Mouse (Mus musculus): Measurements from ENCODE around the gene Acd. TPM values are rescaled to one million over a fixed set of nuclear protein-coding genes. Genes with fewer than 3 reads are reported as not detected.

The Acd gene
- total RNA-seq, 2 experiments from 2014 or later = 6.5 to 6.8 TPM

DNA sequence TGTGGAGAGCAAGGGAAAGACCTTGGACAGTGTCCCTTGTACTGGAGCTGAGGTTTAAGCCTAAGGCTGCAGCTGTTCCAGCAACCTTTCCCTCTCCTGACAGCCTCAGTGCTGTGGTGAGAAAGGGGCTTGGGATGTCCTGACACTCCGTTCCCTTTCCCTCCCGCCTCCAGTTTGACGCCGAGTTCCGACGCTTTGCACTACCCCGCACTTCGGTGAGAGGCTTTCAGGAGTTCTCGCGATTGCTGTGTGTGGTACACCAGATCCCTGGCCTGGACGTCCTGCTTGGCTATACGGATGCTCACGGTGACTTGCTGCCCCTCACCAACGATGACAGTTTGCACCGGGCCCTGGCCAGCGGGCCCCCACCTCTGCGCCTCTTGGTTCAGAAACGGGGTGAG, 1.1 kb upstream of the Acd start:
- no peak for DNase-seq

DNA sequence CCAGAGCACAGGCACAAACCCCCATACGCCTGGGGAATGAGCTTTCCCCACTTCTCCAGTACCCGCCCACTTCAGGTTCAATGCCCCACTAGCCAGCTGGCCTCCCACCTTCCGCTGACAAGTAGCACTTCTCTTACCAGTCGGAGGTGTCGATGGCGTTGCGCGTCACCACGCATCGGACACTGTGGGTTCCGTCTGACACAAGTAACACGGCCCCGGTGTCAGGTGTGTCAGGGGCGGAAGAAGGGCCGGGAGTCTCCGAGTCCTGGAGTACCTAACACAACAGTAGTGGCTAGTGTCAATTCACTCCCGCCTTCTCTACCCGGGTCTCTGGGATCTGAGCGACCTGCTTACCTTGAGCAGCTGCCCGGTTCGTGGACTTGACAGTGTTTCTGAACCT, 336 bp downstream of the Acd start:
- no peak for DNase-seq

DNA sequence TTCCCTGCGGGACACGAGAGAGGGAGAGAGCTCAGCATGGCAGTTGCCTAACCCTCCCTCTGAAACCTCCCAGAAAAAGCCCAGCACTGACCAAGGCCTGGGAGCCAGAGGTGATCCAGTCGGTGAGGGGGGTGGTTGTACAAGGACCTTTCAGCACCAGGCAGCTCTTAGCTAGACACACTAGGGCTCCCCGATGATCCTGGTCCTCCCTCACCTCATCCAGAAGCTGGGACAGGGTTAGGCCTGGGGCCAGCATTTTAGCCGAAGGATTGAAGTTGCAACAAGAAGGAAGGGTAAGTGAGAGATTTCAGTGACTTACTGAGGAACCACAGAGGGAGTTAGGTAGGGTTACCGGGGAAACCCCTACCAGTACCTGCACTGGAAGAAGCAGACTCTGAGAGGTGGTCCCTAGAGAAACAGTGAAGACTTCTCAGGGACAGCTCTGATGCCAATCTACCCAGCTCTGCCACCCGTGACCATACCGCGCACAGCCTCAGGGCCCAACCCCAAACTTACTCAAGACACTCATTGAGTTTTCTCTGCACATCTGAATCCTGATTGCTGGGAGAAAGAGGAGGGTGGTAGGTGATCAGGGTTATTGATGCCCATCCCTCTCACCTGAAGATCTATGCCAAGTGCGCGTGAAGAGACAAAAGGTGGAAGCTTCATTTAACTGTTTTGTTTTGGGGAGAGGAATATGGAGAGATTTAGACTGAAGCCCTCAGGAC, 1.2 kb downstream of the Acd start:
- DNase-seq = no peak

DNA sequence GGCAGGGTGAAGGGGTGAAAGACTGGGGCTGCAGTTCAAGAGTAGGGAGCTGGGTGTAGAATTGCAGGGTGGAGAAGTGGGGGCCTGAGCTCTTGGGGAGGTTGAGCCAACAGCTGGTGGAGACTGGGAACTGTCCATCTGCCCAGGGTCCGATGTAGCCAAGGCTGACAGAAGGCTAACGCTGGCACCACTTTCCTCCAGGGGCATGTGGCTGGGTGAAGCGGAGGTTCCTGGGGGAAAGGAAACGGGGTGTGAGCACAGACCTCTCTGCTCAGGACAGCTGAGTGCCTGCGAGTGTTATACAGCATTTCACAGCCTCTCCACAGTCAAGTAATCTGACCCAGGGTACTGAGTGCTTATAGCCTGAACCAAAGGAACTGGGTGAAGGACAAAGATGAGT, 2.2 kb downstream of the Acd start:
- DNase-seq = no peak

DNA sequence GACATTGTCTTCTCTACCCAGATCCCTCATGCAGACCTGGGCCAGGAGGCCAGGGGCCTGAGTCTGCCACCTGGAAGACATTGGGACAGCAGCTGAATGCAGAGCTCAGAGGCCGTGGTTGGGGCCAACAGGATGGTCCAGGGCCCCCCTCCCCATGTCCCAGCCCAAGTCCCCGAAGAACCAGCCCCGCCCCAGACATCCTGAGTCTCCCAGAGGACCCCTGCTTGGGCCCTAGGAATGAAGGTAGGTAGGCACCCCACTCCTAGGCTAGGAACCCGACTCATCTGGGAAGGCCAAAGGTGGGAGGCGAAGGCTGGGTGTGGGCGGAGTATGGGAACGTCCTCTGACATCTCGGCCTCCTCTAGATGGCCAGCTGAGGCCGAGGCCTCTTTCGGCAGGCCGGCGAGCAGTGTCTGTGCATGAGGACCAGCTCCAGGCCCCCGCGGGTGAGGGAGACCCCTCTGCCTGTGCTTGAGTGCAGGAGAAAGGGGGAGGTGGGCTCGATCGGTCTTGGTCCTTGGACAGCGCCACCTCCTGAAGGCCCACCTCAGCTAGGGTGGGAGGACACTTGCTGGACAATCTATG, 3.6 kb downstream of the Acd start:
- no peak for DNase-seq

DNA sequence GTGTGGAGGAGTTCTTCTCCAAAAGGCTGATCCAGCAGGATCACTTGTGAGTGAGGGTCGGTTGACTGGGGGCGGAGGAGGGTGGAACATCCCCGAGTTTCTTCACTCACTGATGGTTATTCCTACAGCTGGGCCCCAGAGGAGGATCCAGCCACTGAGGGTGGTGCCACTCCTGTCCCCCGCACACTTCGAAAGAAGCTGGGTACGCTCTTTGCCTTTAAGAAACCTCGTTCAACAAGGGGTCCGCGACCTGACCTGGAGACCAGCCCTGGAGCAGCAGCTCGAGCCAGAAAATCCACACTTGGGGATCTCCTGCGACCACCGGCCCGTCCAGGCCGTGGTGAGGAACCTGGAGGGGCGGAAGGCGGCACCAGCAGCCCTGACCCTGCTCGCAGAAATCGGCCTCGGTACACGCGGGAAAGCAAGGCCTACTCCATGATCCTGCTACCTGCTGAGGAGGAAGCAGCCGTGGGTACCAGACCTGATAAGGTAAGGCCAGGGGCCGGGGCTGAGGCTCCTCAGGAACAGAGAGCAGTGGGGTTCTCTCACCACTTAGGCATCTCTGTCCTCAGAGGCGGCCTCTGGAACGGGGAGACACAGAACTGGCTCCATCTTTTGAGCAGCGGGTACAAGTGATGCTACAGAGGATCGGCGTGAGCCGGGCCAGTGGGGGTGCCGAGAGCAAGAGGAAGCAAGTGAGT, 5.7 kb downstream of the Acd start:
- DNase-seq = no peak

DNA sequence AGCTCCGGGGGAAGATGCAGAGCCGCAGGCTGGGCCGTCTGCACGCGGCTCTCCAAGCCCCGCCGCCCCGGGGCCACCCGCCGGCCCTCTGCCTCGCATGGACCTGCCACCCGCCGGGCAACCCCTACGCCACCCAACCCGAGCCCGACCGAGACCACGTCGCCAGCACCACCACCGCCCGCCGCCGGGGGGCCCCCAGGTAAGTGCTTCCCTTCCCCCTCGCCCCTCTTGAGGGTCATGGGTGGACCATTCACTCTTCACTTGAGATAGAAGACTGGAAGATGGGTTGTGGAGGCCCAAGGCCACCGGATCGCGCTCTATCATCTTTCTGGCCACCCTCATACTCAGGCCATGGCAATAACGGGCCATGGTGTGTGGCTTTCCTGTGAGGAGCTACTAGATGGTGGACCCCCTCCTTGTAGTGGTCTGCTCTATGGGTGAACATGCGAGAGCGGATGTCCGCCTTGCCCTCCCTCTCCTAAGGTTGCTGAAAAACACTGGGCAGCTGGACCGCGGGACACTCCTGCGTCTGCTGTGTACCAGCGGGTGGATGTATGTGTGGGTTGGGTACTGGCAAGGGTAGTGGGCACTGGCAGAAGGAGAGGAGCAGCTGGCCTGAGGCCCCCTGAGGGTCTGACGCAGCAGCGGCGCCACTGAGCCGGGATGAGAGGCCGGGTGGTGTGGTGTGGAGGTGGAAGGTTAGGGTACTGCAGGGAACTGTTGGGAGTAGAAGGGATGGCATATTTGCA, 6.7 kb downstream of the Acd start:
- no peak for DNase-seq

DNA sequence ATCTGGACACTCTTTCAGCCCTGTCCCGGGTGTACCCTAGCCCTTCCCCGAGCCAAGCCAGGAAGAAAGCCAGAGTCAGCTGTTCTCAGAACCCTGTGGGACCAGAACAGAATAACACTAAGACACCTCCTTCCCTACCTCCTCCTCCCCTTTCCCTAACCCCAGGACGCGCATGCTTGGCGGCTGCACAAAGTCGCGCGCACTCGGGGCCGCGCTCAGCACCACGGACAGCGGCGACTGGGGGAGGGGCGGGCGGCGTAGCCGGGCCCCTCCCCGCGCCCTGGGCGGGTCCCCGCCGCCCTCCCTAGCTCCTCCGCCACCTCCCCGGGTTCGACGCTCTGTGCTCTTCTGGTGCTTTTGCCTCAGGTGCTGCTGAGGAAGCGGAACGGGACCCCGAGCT, 7.3 kb downstream of the Acd start:
- peak; percentile 45 for DNase-seq

DNA sequence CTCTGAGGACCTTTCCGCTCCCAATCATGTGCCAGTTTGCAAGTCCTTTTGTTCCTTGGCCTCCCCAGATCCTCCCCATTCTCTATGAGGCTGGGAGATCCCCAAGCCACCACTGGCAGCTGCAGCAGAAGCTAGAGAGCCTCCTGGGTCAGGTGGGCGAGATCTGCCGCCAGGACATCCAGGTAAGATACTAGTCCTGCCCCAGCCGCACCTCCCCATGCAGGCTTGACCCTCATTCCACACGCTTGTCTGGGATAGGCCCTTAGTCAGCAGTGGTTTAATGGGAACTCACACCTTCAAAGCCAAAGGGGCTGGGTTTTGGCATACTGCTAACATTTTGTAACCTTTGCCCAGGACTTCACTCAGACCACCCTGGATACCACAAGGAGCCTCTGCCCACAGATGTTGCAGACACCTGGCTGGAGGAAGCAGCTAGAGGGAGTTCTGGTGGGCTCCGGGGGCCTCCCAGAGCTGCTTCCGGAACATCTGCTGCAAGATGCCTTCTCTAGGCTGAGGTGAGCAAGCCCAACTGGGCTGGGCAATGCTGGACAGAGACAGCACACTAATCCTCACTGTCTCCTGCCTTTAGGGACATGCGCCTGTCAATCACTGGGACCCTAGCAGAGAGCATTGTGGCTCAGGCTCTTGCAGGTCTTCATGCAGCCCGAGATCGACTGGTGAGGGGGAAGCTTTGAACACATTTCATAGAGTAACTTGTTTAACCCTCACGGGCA, 8.3 kb downstream of the Acd start:
- DNase-seq = no peak

DNA sequence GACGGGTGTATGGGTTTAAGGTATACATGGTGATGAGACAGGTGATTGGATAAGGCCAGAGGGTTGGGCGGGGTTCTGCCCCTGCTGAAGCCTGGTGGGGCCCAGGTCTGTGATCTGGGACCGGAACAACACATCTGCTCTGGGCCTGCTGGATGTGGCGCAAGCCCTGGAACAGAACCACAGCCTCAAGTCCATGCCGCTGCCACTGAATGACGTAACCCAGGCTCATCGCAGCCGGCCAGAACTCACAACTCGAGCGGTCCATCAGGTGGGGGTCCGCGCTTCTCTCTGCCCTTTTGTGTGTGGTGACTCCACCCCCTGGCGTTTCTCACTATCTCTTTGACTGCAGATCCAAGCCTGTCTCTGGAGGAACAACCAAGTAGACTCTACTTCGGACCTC, 9.9 kb downstream of the Acd start:
- DNase-seq = no peak

DNA sequence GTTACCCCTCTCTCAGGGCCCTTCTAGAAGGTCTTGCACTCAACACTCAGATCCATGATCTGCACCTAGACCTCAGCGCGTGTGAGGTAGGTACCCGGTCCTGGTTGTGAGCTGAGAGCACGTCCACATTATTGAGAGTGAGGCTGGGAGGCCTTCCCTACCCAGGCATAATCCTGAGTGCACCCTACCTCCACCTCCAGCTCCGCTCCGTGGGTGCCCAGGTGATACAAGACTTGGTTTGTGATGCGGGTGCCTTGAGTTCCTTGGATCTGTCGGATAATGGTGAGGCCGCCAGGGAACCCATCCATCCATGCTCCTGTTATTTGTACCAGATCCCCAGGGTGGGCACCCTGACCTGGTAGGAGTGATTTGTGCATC, 10.9 kb downstream of the Acd start:
- no peak for DNase-seq

DNA sequence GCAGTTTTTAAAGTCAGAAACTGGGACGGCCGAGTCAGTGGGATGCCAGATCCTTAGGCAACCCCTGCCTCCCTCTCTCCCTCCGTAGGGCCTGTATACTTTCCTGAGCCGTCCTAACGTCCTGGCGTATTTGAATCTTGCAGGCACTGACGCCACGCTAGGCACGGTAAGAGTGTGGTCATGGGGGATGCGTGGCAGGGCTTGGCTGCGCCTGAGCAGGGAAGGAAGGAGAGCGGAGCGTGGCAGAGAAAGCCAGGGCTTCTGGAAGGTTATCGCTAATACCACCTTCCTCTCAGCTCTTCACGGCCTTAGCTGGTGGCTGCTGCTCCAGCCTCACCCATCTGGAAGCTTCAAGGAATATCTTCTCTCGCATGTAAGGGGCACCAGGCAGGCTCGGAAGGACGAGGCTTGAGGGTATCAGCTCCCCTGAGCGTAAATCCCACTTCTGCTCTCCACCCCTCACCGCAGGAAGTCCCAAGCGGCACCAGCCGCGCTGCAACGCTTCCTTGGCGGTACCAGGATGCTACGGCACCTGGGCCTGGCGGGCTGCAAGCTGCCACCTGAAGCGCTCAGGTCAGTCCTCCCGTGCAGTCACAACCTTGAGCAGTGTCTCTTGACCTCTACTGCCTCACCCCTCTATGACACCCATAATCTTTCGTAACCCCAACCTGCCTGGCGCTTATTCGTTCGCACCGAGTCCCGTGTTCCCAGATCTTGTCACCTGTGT, 11.5 kb downstream of the Acd start:
- no peak for DNase-seq

DNA sequence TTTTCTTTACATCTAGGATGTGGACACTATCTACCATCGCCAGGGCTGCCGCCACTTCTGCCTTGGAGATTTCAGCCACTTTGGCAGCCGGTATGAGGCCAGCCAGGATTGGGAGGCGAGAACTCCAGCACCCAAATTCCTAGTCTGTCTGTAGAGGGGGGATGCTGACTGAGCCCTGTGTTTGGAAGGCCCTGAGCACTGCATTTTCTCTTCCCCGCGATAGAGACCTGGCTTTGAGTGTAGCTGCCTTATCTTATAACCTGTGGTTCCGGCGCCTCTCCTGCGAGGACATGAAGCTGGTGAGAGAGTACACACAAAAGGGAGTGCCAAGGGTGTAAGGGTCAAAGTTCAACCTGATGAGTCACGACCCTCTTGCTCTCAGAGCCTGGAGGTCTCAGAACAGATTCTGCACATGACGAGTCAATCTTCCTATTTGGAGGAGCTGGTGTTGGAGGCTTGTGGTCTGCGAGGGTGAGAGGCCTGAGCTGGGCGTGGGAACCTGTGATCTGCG, 12.6 kb downstream of the Acd start:
- no peak for DNase-seq

DNA sequence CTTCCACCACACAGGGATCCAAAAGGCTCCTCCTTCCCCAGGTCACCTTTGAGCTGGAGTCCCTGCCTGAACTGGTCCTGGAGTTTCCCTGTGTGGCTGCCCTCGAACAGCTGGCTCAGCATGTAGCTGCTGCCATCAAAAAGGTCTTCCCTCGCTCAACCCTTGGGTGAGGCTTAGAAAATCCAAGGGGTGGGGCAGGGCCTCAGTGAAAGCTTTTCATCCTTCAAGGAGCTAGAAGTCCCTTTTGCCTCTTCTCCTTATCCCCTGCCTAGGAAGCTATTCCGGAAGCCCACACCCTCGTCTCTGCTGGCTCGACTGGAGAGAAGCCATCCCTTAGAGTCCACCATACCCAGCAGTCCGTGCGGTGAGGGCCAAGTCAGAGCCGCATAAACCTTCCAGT, 13.4 kb downstream of the Acd start:
- DNase-seq = no peak

DNA sequence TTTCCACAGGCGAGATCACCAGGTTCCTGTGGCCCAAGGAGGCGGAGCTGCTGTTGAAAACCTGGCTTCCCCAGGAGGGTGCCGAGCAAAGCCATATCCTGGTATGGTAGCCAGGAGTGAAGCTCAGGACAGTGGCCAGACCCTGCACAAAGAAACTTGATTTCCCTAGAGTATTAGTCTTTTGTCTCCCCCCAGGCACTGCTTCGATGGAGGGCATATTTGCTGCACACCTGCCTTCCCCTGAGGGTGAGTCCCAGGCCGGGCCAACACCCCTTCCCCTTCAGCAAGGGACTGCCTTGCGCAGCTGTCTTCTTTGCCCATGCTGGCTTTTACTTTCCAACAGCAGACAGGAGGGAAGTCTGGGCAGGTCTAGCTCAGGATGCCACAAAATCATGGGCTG, 14.4 kb downstream of the Acd start:
- no peak for DNase-seq

DNA sequence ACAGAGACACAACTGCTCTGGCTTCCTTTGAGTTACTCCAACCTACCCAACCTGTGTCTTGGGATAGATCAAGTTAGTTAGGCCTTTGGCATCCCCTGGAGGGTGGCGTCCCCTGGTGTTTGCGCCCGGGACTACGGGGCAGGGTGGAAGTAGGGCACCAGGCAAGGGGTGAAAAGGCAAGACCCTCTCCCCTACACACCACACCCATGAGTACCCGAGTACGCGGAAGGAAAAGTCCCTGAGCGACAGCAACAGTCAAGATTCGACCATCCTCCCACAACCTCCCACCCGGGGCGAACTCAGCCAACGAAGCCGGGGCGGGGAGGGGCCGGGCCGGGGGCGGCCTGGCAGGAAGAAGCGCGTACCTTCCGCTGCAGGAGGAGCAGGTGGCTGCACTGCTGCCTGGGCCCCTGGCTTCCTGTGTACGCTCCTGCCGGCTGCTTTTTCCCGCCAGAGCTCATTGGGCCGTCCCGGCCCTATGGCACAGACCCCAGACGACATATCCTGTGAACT, 15.1 kb downstream of the Acd start, which contains the start of gene Carmil2:
Gene Carmil2 (plus strand): TSS at position 479 of the 513 bp plus-strand sequence.
- peak; percentile 65 for DNase-seq

DNA sequence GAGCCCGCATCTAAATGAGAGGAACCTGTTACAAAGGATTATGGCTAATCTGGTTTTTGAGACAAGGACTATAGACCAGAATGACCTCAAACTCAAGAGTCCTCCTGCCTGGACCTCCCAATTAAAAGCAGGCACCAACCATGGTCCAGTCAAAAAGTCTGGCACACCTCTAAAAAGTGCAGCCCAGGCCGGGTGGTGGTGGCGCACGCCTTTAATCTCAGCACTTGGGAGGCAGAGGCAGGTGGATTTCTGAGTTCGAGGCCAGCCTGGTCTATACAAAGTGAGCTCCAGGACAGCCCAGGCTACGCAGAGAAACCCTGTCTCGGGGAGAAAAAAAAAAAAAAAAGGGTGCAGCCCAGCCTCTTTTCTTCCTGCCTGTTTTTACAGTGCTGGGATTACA, 15.6 kb downstream of the Acd start:
- DNase-seq = no peak

DNA sequence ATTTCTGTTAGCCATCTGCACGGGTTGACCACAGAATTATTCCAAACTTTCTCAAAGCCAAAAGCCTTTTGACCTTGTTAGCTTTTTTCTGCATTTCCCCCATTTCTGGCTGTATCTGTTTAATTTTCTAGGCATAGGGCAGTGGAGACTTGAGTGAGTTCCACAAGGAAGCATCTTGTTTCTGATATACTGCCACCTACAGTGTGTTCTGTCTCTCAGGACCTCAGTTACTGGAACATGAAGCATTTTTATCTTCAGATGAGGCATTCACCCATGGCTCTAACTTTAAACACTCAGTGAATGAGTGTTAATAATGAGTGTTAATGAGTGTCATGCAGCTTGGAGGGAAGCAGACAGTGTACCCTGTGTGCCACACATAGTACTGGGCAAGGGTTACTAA, 23.0 kb downstream of the Acd start:
- no peak for DNase-seq

DNA sequence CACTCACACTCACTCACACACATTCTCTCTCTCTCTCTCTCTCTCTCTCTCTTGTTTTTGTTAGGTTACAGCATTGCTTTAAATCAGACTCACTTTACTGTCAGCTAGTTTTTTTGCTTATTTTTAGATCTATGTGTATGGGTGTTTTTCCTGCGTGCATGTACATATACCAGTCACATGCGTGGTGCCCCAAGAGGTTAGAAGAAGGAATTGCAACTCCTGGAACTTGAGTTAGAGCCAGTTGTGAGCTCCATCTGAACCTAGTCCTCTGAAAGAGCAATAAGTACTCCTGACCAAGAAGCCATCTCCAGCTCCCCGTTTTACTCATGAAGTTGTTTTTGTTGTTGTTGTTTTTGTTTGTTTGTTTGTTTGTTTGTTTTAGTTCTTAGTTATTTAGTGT, 39.7 kb downstream of the Acd start:
- no peak for DNase-seq

DNA sequence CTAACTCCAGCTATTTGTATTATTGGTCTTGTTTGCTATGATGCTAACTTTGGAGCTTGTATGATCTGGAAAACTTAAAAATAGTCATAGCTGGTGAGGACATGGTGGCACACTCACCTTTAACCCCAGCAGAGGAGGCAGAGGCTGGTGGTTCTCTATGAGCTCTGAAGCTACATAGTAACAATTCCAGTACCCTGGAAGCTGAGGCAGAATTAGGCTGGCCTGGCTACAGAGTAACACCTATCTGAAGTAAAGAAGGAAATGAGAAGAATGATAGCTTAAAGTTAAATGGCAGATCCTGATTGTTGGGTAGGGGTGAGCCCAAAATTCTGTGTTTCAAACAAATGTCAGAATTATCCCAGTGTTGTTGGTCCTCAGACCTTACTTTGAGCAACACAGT, 43.3 kb downstream of the Acd start:
- DNase-seq = no peak

DNA sequence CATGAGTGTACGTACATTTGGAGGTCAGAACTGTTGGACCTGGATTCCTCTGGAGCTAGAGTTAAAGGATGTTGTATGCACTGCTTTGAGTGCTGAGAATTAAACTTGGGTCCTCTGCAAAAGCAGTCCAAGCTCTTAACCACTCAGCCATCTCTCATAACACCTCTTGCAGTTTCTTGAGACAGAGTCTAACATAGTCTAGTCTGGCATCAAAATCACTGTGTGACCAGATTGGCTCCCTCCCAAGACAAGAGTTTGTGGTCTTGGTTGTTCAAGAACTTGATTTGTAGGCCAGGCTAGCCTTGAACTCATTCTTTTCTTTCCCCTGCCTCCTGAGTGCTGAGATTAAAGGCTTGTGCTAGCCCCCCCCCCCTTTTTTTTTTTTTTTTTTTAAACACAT, 52.0 kb downstream of the Acd start:
- DNase-seq = no peak

Measured in gastrocnemius, postnatal 25 days (tissue).